Mouse (Mus musculus) urinary bladder, postnatal 14 days (tissue): ENCODE measurements around the gene Sox8.

ENCODE experiments used
- DNase-seq: peaks from one replicate; pipeline ENCODE4 v3.0.0; 2021; ENCODE audit warnings: low spot score

The Sox8 gene

DNA sequence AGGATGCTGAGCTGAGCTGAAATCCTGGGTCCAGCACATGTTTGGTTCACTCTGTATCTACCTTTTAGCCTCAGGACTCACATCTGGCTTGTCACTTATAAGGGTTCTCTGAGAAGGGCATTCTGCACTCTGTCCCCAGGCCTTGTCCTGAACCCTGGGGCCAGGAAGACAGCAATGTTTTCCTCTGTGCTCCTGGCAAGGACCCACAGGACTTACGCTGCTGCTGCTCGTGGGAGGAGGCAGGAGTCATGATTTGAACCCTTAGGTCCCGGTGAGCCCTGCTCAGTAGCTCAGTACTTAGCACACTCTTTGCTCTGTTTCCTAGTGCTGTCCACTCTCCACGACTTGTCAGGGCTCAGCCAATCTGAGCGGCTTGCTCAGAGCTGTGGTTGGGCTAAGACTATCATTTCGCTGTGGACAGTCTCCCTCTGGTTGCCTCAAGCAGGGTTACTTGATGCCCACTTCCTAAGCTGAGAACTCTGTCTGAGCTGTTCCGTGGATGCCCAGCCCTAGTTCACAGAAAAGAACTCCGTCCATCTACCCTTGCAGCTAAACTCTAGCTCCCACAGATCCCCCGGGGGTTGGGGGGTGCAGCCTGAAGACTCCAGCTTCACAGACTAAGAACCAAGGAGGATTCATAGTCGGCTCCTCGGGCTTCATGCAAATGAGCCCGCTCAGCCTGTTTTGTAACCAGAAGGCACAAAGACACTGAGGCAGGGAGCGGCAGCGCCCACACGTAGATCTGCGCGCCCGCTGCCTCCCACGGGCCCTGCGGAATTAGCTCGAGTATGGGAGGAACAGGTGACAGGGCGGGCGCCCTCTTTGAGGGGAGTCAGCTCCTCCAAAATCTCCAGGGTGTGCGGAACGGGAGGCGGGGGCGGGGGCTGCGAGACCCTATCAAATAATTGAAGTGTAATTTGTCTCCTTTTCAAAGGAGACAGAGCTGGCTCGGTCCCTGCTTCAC lies 14.5 kb downstream of the Sox8 start:
- DNase-seq: no peak

- DNase-seq: no peak
Measured at GRCm38 (mm10) chr17:25555159-25555558, 15.3 kb downstream of the Sox8 start.

DNA sequence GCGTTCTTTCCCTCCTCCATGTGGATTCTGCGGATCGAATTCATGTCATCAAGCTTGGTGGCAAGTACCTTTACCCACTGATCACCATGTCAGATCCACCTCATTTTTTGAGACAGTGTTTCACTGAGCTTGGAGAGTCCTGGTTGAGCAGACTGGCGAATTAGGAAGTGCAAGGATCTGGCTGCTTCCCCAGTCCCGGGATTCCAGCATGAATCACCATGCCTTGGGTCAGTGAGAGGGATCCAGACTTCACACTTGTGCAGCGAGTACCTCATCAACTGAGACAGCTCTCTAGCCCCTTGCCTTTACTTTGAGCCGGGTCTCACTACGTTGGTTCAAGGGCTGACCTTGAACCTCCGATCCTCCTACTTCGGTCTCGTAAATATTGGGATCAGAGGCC lies 19.2 kb downstream of the Sox8 start:
- DNase-seq: no peak

DNA sequence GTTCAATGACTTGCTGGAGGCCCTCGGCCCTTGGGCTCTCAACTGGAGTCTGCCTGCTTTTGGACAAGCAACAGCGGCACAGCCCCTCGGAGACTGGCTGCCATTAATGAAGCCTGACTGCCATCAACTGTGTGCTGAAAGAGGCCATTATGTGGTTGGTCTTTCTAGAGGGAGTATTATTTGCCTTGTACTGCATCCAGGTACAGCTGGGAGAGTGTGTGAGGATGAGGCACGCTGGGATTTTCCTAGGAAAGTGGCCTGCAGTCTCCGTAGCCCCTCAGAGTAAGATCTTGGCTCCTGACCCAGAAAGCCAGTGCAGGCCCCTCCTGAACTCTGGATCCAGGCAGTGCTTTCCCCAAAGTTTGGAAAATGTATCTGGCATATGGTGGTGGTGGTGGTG lies 20.5 kb downstream of the Sox8 start:
- no peak for DNase-seq

DNA sequence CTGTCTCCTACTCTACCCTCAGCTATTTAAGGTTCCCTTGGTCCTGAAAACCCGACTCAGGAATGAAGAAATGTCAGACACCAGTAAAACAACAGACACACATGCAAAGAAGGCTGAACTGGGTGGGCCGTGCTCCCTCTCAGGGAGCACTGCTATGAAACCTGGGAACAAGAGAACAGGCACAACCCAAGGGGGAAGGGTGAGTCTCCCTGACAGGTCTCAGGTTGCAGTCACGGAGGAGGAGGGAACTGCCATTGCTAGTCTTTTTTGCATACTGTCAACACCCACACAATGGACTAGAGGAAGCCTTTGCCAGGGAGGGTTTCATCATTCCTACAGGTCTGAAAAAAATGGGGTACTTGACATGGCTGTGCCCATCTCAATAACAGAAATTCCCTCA lies 23.5 kb downstream of the Sox8 start:
- DNase-seq: no peak

DNA sequence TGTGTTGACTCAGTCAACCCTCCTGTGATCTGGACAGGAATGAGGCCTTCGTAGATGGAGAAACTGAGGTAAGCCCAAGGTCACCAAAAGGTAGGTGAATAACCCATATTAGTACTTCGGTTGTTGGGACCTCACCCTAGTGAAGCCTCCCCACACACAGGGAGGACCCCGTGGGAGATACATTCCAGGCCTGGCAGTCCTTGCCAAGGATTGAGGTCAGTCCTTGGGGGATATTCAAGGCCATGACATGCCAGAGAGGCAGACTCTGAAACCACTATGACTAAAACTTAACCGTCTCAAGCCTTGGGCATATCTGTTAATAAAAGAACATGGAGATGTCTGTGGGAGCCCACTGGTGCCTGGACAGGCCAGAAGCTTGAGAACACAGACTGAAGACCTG lies 28.7 kb downstream of the Sox8 start:
- DNase-seq: no peak

- DNase-seq: no peak
Measured at GRCm38 (mm10) chr17:25540731-25541130, 29.8 kb downstream of the Sox8 start.

DNA sequence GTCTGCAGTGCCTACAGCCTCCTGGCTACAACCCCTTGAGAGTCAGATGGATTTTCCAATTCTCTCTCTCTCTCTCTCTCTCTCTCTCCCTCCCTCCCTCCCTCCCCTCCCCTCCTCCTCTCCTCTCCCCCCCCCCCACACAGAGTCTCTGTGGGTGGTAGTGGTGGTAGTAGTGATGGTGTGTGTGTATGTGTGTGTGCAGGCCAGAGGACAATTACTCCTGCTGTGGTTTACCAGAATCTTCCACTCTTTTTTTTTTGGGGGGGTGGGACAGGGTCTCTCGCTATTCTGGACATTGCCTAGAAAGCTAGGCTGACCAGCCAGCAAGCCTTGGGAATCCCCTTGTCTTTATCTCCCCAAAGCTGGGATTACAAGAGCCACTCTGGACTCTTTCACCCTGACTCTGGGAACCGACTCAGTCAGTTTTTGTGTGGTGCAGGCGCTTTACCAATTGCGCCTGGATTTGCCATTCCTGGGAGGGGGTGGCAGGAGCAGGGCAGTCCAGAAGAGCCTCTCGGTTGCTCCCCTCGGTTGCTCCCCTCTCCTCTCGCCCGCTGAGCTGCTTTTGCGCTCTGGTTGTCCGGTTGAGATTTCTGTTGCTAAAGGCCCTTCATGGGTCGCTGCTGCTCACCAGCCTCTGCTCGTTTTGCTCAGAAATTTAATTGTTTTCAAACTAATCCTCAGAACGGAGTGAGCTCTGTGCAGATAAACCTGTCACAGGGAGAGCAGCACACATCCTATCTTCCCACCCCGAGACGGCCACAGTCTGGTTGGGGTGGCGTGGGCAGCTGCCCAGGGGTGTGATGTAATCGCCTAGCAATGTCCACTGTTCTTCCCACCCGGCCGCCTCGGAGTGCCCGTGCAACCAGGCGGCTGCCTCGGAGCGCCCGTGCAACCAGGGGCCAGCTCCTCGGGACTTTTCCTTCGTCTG lies 31.3 kb downstream of the Sox8 start:
- peak; percentile 59 for DNase-seq

- DNase-seq: no peak
Measured at GRCm38 (mm10) chr17:25530357-25531022, 40.0 kb downstream of the Sox8 start.

DNA sequence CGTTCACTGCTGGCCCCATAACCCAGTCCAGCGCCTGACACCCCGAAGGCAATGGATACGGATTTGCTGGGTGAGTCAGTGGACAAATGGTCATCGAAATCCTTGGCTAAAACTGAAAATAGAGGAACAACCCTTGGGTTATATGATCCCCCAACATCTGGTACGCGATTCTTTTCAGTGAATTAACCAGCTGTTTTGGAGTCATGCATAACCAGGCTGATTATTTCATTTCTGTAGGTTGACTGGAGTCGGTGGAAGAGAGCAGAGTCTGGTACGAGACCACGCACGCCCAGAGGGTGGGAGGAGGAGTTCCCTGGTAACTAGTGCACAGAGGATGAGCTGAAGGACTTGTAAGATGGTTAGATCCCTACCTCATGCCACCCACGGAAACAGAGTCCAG lies 48.4 kb downstream of the Sox8 start:
- DNase-seq: no peak

DNA sequence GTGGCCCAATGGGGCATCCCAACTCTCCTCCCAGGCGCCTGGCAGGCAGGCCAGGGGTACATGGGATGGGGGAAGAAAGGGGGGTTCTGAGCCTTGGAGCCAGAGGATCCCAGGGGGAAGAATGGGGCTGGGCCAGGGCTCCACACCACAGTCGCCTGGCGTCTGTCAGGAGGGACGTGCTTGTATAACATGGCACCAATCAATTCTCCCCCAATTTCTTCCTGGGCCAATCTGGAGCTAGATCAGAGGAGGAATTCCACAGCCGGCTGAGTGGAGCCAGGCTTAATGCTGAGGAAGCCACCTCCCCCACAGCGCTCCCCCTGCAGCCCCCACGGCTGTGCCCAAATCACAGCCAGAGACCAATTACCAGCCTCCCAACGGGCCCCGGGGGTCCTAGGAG lies 50.0 kb downstream of the Sox8 start:
- DNase-seq: no peak

- DNase-seq: no peak
Measured at GRCm38 (mm10) chr17:25519511-25519910, 51.0 kb downstream of the Sox8 start.

- no peak for DNase-seq
Measured at GRCm38 (mm10) chr17:25518144-25518543, 52.3 kb downstream of the Sox8 start.

- DNase-seq: no peak
Measured at GRCm38 (mm10) chr17:25516315-25516714, 54.2 kb downstream of the Sox8 start.
